ENCODE assay signal across 9 mouse cellular contexts in genomic region chr11:69331152-69331551, GRCm38 (mm10). TPM values are rescaled to one million over a fixed set of nuclear protein-coding genes. Genes with fewer than 3 reads are reported as not detected.
DNase-seq lines count a peak whose midpoint lies in the region; ATAC-seq and TF ChIP-seq lines count a peak whose summit lies in the region.
"Had no signal": no experiment of that assay in that cellular context is flagged by ENCODE, and none has a peak within 500 bp of the region (broad histone marks: within the 10 kb centered on the region; RNA-seq: fewer than 3 reads in every experiment).

No protein-coding gene starts in this region.

- H3K36me3 ChIP-seq in heart, embryonic 12.5 days: no peaks in the 10 kb centered on the region
- H3K36me3 ChIP-seq in limb, embryonic 10.5 days: no peaks in the 10 kb centered on the region
- H3K36me3 ChIP-seq in stomach, postnatal 0 days (ENCODE audit: control insufficient read depth, insufficient read depth, low read length): no peaks in the 10 kb centered on the region

- H3K4me1 ChIP-seq in heart, embryonic 12.5 days (replicated peaks): peaks cover 25% of the 10 kb centered on the region
- peaks cover 53% of the 10 kb centered on the region for H3K4me1 ChIP-seq in limb, embryonic 10.5 days
- peaks cover 6% of the 10 kb centered on the region; the same call in 1 of the 2 replicates for H3K4me1 ChIP-seq in stomach, postnatal 0 days (replicated peaks; ENCODE audit: control insufficient read depth, insufficient read depth)

- H3K9me3 ChIP-seq in heart, embryonic 12.5 days (replicated peaks): no peaks in the 10 kb centered on the region
- no peaks in the 10 kb centered on the region for H3K9me3 ChIP-seq in limb, embryonic 10.5 days (replicated peaks)
- H3K9me3 ChIP-seq in stomach, postnatal 0 days (ENCODE audit: control insufficient read depth, low read length): no peaks in the 10 kb centered on the region

- no peak for DNase-seq in heart, adult 9 months (ENCODE audit: low spot score in 2 of 2)
- peak; percentile 67 for DNase-seq in testis, postnatal 10 days (ENCODE audit: low spot score)
- no peak for DNase-seq in testis, postnatal 14 days (ENCODE audit: low spot score)
- no peak for DNase-seq in limb, embryonic 10.5 days (ENCODE audit: low spot score)
- no peak for DNase-seq in stomach, postnatal 0 days (ENCODE audit: low spot score)
- DNase-seq in right cerebral cortex, postnatal 14 days: no peak
- DNase-seq in B cell, adult 2 months: no peak

- no peak for ATAC-seq in heart, embryonic 12.5 days (ENCODE audit: insufficient number of reproducible peaks, low FRiP score)
- ATAC-seq in stomach, postnatal 0 days (ENCODE audit: low FRiP score, low TSS enrichment): no peak

- 84% methylated on average over 6 of the region's 6 CpGs for WGBS in heart, embryonic 12.5 days
- 83% methylated on average over 6 of the region's 6 CpGs for WGBS in limb, embryonic 10.5 days
- WGBS in stomach, postnatal 0 days: 88% methylated on average over 6 of the region's 6 CpGs

- H3K4me2 ChIP-seq in heart, embryonic 12.5 days: peak overlapping the region; percentile 69; the same call in 1 of the 2 replicates
- peak overlapping the region; percentile 69; the same call in 1 of the 2 replicates for H3K4me2 ChIP-seq in stomach, postnatal 0 days (replicated peaks; ENCODE audit: low read depth)

- no peak for TF ChIP-seq EP300 in stomach, postnatal 0 days (optimal IDR thresholded peaks at IDR 0.05)

- no peak for TF ChIP-seq CTCF in stomach, postnatal 0 days (IDR thresholded peaks at IDR 0.05; ENCODE audit: low read depth)

- no peak overlapping the region for H3K27ac ChIP-seq in heart, embryonic 12.5 days (ENCODE audit: poor library complexity, severe bottlenecking)
- peak overlapping the region; percentile 90 for H3K27ac ChIP-seq in limb, embryonic 10.5 days
- no peak overlapping the region for H3K27ac ChIP-seq in stomach, postnatal 0 days (replicated peaks)

- peaks cover 37% of the 10 kb centered on the region for H3K27me3 ChIP-seq in heart, embryonic 12.5 days (replicated peaks)
- H3K27me3 ChIP-seq in limb, embryonic 10.5 days (ENCODE audit: low read depth, poor library complexity, severe bottlenecking): peaks cover 51% of the 10 kb centered on the region
- no peaks in the 10 kb centered on the region for H3K27me3 ChIP-seq in stomach, postnatal 0 days (ENCODE audit: control insufficient read depth, insufficient read depth, low read length)

- H3K4me3 ChIP-seq in heart, embryonic 12.5 days: no peak overlapping the region
- peak overlapping the region; percentile 60; the same call in 1 of the 2 replicates for H3K4me3 ChIP-seq in limb, embryonic 10.5 days
- H3K4me3 ChIP-seq in stomach, postnatal 0 days (ENCODE audit: low read depth, low read length): no peak overlapping the region

- no peak overlapping the region for H3K9ac ChIP-seq in heart, embryonic 12.5 days
- no peak overlapping the region; the same call in 1 of the 2 replicates for H3K9ac ChIP-seq in stomach, postnatal 0 days (ENCODE audit: low read length)

RNA-seq across cellular contexts. Expression of gene Kcnab3, which starts 5.1 kb away (rescaled TPM):
- 0.87 and 0.98 TPM in 2 replicates for polyA plus RNA-seq in heart, embryonic 12.5 days (2016; fragmentation: Nextera tagmentation; extraction: Ambion mirVana)
- polyA plus RNA-seq in limb, embryonic 10.5 days (2016; fragmentation: Nextera tagmentation; extraction: Ambion mirVana): 0.93 and 1.4 TPM in 2 replicates
- polyA plus RNA-seq in stomach, postnatal 0 days (2015; fragmentation: Nextera tagmentation; extraction: Ambion mirVana): 0.87 and 1.1 TPM in 2 replicates
- polyA plus RNA-seq: erythroblast, embryonic 14.5 days had no signal

RNA-seq across cellular contexts. Expression of gene Trappc1, which starts 7.4 kb away (rescaled TPM):
- 168 and 176 TPM in 2 replicates for polyA plus RNA-seq in heart, embryonic 12.5 days (2016; fragmentation: Nextera tagmentation; extraction: Ambion mirVana)
- polyA plus RNA-seq in limb, embryonic 10.5 days (2016; fragmentation: Nextera tagmentation; extraction: Ambion mirVana): 135 and 144 TPM in 2 replicates
- 119 and 123 TPM in 2 replicates for polyA plus RNA-seq in stomach, postnatal 0 days (2015; fragmentation: Nextera tagmentation; extraction: Ambion mirVana)

RNA-seq across cellular contexts. Expression of gene Cntrob, which starts 7.6 kb away (rescaled TPM):
- 18.6 and 21.8 TPM in 2 replicates for polyA plus RNA-seq in heart, embryonic 12.5 days (2016; fragmentation: Nextera tagmentation; extraction: Ambion mirVana)
- polyA plus RNA-seq in limb, embryonic 10.5 days (2016; fragmentation: Nextera tagmentation; extraction: Ambion mirVana): 28.9 and 36.2 TPM in 2 replicates
- polyA plus RNA-seq in stomach, postnatal 0 days (2015; fragmentation: Nextera tagmentation; extraction: Ambion mirVana): 4.9 and 5.5 TPM in 2 replicates

RNA-seq across cellular contexts. Expression of gene Rnf227, which starts 9.1 kb away (rescaled TPM):
- 6.7 and 8.5 TPM in 2 replicates for polyA plus RNA-seq in heart, embryonic 12.5 days (2016; fragmentation: Nextera tagmentation; extraction: Ambion mirVana)
- polyA plus RNA-seq in limb, embryonic 10.5 days (2016; fragmentation: Nextera tagmentation; extraction: Ambion mirVana): 14.2 and 20.6 TPM in 2 replicates
- 46.2 and 49.4 TPM in 2 replicates for polyA plus RNA-seq in stomach, postnatal 0 days (2015; fragmentation: Nextera tagmentation; extraction: Ambion mirVana)

RNA-seq across cellular contexts. Expression of gene Chd3, which starts 38.1 kb away (rescaled TPM):
- polyA plus RNA-seq in heart, embryonic 12.5 days (2016; fragmentation: Nextera tagmentation; extraction: Ambion mirVana): 19.2 and 23.5 TPM in 2 replicates
- 35.1 and 70.5 TPM in 2 replicates for polyA plus RNA-seq in limb, embryonic 10.5 days (2016; fragmentation: Nextera tagmentation; extraction: Ambion mirVana)
- 18.4 and 18.9 TPM in 2 replicates for polyA plus RNA-seq in stomach, postnatal 0 days (2015; fragmentation: Nextera tagmentation; extraction: Ambion mirVana)
